Mouse (Mus musculus) myocyte (in vitro differentiated cells): Measurements from ENCODE around the gene Wdr47.
"Not testable (repeated sequence)": the region's sequence is repeated elsewhere in the genome, so short reads cannot be mapped to it uniquely, and the experiment has no call there.

Experiments used
- CEBPB ChIP-seq: IDR thresholded peaks from 2 replicates; pipeline ENCODE4 v1.6.1; 2011; ENCODE audit warnings: mild to moderate bottlenecking, moderate library complexity; ENCODE audit not compliant: poor library complexity, insufficient read depth, severe bottlenecking
- MYOD1 ChIP-seq, 3 experiments: IDR thresholded peaks; one replicate each; pipeline ENCODE4 v1.6.1; 2011; ENCODE audit warnings: control low read depth in 2 of 3, low read depth in 2 of 3, mild to moderate bottlenecking in 2 of 3, moderate library complexity in 1 of 3; ENCODE audit not compliant: insufficient read length in 2 of 3, control insufficient read depth in 1 of 3
- MYOG ChIP-seq, 3 experiments: IDR thresholded peaks; one replicate each; pipeline ENCODE4 v1.6.1; 2011; ENCODE audit warnings: control low read depth in 2 of 3, low read depth in 2 of 3, mild to moderate bottlenecking in 2 of 3; ENCODE audit not compliant: insufficient read length in 2 of 3, control insufficient read depth in 1 of 3, insufficient read depth in 1 of 3
- POLR2A ChIP-seq: IDR thresholded peaks from one replicate; pipeline ENCODE4 v1.6.1; 2011; ENCODE audit warnings: low read depth, mild to moderate bottlenecking, control low read depth, moderate library complexity; ENCODE audit not compliant: insufficient read length
- POLR2AphosphoS2 ChIP-seq: IDR thresholded peaks from one replicate; pipeline ENCODE4 v1.6.1; 2011; ENCODE audit warnings: low read depth, control low read depth; ENCODE audit not compliant: insufficient read length
- TCF3 ChIP-seq: IDR thresholded peaks from one replicate; pipeline ENCODE4 v1.6.1; 2011; ENCODE audit warnings: low read depth, control low read depth; ENCODE audit not compliant: insufficient read length
- USF1 ChIP-seq: IDR thresholded peaks from one replicate; pipeline ENCODE4 v1.6.1; 2011; ENCODE audit warnings: low read depth, mild to moderate bottlenecking, control low read depth, moderate library complexity

DNA sequence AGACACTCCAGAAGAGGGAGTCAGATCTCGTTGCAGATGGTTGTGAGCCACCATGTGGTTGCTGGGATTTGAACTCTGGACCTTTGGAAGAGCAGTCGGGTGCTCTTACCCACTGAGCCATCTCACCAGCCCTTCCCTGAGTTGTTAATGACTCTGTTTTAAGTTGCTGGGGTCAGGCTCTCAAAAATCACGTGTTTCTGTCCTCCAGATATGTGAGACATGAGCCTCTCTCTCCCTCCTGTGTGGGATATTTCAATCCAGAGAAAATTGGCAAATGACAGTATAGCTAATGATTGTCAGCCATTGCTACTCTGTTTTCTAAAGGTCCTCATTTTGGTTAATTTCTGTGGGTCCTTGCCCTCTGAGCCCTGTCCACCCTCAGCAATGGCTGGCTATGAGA is 21.4 kb upstream of the Wdr47 start:
- not testable (repeated sequence) for TF ChIP-seq POLR2A; CEBPB; TCF3; MYOG (IDR thresholded peaks at IDR 0.05; ENCODE audit: control insufficient read depth in 1 of 3, insufficient read depth in 1 of 3, insufficient read length in 2 of 3, low read depth in 2 of 3); MYOD1 (IDR thresholded peaks at IDR 0.05; ENCODE audit: control insufficient read depth in 1 of 3, insufficient read length in 2 of 3, low read depth in 2 of 3); USF1; POLR2AphosphoS2
